Mouse (Mus musculus) spleen, adult 2 months (tissue): ENCODE data around the gene Themis3. TPM values are rescaled to one million over a fixed set of nuclear protein-coding genes. Genes with fewer than 3 reads are reported as not detected.

ENCODE experiments used
- DNase-seq, 2 experiments: peaks; one replicate each; pipeline versions ENCODE4 v3.0.0 to v3.0.0-alpha.2; 2012 to 2021; ENCODE audit warnings: low spot score in 2 of 2, low read depth in 1 of 2
- H3K27ac ChIP-seq: fragments of 200-500 bp; 2 replicates; pipeline ENCODE4 v1.5.1; 2012; ENCODE audit warnings: low read length, inconsistent platforms; ENCODE audit not compliant: insufficient read depth
- H3K27me3 ChIP-seq: fragments of 200-500 bp; 2 replicates; pipeline ENCODE4 v1.6.1; 2012; ENCODE audit warnings: mild to moderate bottlenecking, moderate library complexity, low read length, inconsistent platforms; ENCODE audit not compliant: control insufficient read depth, insufficient read depth
- H3K36me3 ChIP-seq: fragments of 200-500 bp; 2 replicates; pipeline ENCODE4 v1.6.1; 2012; ENCODE audit warnings: mild to moderate bottlenecking, low read length, inconsistent platforms; ENCODE audit not compliant: control insufficient read depth, insufficient read depth
- H3K4me1 ChIP-seq: fragments of 200-500 bp; 2 replicates; pipeline ENCODE4 v1.6.1; 2011; ENCODE audit warnings: inconsistent platforms; ENCODE audit not compliant: control insufficient read depth, insufficient read depth, insufficient read length
- H3K4me3 ChIP-seq: fragments of 200-500 bp; 2 replicates; pipeline ENCODE4 v1.5.1; 2011; ENCODE audit warnings: mild to moderate bottlenecking, inconsistent platforms; ENCODE audit not compliant: insufficient read depth, insufficient read length; ENCODE audit errors: extremely low read depth
- CTCF ChIP-seq: fragments of 200-500 bp; IDR thresholded peaks from 2 replicates; pipeline ENCODE4 v1.5.1; 2011; ENCODE audit warnings: mild to moderate bottlenecking, inconsistent platforms; ENCODE audit not compliant: insufficient read depth, insufficient read length, insufficient replicate concordance; ENCODE audit errors: extremely low read depth
- POLR2A ChIP-seq: fragments of 200-500 bp; IDR thresholded peaks from 2 replicates; pipeline ENCODE4 v1.6.1; 2011; ENCODE audit warnings: low read depth, low read length, inconsistent platforms
- WGBS: fragments of 180-500 bp; shearing (Covaris S2); methylation state at CpG from one replicate; pipeline ENCODE4 v1.1.7; 2018; 5-methylcytosine and 5-hydroxymethylcytosine counted together
- polyA plus RNA-seq: library from polyadenylated mRNA; depleted of rRNA; stranded (reverse); fragments of >200 nt; gene quantifications from 2 replicates; pipeline ENCODE4 v1.2.3, GENCODE M21; 2012; rRNA removed

The Themis3 gene
- polyA plus RNA-seq, result not detected in 2 replicates

DNA sequence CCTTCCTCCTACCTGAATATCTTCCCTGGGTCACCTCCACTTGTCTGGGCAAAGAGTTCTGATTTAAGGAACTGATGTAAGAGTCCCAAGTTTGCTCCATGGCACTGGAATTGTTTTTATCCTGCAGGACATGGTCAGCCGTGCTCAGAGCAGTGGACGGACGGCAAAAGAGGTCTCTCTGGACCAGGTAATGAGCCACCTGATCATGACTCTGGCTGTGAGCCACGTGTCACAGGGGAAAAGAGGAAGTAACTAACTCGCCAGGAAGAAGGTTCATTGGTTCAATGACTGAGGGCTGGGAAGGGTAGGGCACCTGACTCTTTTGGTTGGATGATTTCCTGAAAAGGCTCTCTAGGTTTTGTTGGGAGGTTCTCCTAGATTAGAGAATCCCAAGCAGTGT lies at the start of gene Themis3:
Gene Themis3, minus strand, starts transcription at position 187 of the 400 bp plus-strand sequence.
- H3K27me3 ChIP-seq, result no peaks in the 10 kb centered on the region
- WGBS, result 26% methylated on average over 5 of the region's 5 CpGs
- TF ChIP-seq CTCF (no peak), POLR2A (no peak)

DNA sequence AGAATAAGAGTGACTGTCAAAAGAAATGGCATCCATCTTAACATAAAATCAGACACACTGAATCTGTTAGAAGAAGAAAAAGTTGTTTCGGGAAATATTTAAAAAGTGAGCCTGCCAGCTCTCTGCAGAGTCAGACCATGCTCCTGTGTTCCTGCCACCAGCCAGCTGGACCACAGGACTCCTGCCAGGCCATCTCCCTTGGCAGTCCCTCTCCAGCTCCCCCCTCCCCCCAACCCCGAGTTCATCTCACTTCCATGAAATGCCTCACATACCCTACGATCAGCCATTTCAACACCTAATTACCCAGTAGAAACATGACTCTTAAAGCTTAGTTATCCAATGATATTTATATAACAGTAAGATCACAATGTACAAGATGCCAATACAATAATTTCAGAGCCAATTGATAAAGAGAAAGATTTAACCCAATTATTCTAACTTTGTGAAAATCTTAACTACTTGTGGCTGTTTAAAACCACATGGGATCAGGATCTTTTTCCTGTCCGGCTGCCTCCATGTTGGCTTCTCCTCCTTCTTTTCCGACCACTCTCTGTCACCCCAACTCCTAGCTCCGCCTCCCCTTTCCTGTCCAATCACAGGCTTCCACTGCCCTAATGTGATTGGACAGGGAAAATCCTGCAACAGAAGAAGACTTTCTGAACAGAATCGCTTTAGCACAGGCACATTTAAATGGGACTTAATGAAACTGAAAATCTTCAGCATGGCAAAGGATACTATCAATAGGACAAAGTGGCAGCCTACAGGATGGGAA lies 43.7 kb upstream of the Themis3 start:
- DNase-seq, result no peak
- 88% methylated on average over 7 of the region's 7 CpGs for WGBS
- no peaks in the 10 kb centered on the region for H3K4me1 ChIP-seq
- no peaks in the 10 kb centered on the region for H3K27me3 ChIP-seq
- H3K4me3 ChIP-seq, result no peak overlapping the region
- no peak overlapping the region for H3K27ac ChIP-seq
- TF ChIP-seq POLR2A (no peak), CTCF (no peak)
- H3K36me3 ChIP-seq, result no peaks in the 10 kb centered on the region

More for the DNA sequence above, at the start of gene Themis3:
- Histone ChIP-seq H3K4me3 (no peak within 1 kb of the TSS), H3K4me1 (no peaks in the 10 kb centered on the region), H3K36me3 (no peaks in the 10 kb centered on the region), H3K27ac (no peak within 1 kb of the TSS)
- DNase-seq, result no peak

DNA sequence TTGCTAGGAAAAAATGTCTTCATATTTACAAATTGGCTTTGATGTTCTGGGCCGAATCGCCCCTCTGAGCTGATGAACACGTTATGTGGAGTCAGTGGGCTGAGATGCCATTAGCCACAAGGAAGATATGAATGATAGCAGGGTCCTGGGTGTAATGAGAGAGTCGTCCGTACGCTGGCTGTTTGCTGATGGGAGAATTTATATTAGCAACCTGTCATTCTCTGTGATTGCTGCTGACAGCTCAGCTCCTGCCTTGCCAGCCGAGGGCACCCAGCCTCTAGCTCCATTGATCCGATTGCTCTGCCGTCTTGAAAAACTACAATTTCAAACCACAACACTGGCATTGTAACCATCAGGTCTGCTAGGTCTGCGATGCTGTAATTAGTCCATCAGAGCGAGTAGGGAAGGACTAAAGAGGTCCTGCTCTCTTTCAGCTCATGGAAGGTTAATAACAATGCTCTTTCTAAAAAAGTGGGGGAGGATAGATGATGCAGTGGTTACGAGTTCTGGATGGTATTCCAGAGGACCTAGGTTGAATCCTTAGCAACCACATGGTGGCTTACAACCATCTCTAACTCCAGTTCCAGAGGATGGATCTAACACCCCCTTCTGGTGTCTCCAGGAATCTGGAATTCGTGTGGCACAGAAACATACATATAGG lies 25.7 kb upstream of the Themis3 start:
- TF ChIP-seq CTCF (no peak), POLR2A (no peak)
- H3K4me1 ChIP-seq, result no peaks in the 10 kb centered on the region
- DNase-seq, result no peak
- WGBS, result 86% methylated on average over 13 of the region's 13 CpGs
- H3K36me3 ChIP-seq, result no peaks in the 10 kb centered on the region
- no peak overlapping the region for H3K27ac ChIP-seq
- H3K4me3 ChIP-seq, result no peak overlapping the region
- no peaks in the 10 kb centered on the region for H3K27me3 ChIP-seq

DNA sequence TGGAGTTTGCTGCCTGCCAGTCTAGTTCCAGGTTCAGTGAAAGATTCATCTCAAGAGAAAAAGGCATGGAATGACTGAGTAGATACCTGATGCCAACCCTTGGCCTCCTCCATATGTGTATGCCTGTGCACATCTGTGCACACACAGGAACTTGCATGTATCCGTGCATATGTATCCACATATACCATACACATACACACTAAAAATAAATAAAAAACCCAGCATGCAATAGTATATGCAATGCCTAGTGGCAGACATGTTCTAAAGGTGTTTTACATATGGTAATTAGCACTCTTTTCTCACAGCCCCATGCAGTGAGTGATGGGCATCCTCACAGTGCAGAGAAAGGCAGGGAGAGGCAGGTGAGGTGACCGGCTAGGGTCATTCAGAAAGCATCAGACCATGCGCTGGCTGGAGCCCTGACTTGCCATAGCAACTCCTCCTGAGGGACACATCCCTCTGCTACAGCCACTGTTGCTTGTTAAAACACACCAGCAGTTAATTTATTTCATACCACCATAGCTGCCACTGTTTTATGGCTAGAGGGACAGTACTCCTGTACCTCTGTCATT lies 24.9 kb upstream of the Themis3 start:
- H3K4me1 ChIP-seq, result no peaks in the 10 kb centered on the region
- no peak for TF ChIP-seq POLR2A
- no peaks in the 10 kb centered on the region for H3K27me3 ChIP-seq
- H3K36me3 ChIP-seq, result no peaks in the 10 kb centered on the region
- WGBS, result 91% methylated on average over 3 of the region's 3 CpGs
- H3K27ac ChIP-seq, result no peak overlapping the region
- DNase-seq, result no peak
- H3K4me3 ChIP-seq, result no peak overlapping the region

DNA sequence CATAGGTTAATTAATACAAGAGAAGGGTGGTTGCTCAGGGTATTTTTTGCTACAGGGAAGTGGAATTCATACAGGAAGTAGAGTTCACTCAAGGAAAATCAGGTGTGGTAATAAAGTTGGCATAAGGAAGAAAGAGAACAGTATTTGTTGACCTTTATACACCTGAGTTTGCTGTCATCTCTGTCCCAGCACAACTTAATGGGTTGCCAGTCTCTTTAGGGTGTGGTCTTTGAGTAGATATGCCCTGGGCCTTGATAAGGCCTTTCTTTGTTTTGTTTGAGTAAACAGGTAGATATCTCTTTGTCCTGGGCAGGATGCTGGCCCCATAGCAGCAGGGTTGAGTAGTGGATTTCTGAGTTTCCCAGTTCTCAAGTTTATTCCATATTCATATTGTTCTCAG lies 15.6 kb upstream of the Themis3 start:
- no peak overlapping the region for H3K4me3 ChIP-seq
- H3K27ac ChIP-seq, result no peak overlapping the region
- no peak for TF ChIP-seq CTCF
- TF ChIP-seq POLR2A, result no peak
- H3K36me3 ChIP-seq, result no peaks in the 10 kb centered on the region
- H3K27me3 ChIP-seq, result no peaks in the 10 kb centered on the region
- H3K4me1 ChIP-seq, result no peaks in the 10 kb centered on the region
- no peak for DNase-seq

DNA sequence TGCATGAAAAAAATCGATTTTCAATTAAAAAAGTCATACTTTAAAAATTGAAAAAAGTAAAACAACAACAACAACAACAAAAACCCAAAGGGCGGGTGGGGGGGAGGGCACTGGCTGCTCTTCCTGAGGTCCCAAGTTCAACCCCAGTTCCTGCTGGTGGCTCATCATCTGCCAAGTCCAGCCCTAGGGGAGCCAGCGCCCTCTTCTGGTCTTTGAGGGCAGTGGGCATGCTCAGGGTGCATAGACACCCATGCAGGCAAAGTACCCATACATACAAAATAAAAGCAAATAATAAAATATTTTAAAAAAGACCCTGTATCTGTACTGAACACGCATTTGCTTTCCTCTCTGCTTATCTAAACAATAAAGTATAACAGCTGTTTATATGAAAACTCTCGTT lies 10.5 kb upstream of the Themis3 start:
- no peak for DNase-seq
- Histone ChIP-seq H3K4me1 (no peaks in the 10 kb centered on the region), H3K36me3 (no peaks in the 10 kb centered on the region), H3K27ac (no peak overlapping the region), H3K27me3 (no peaks in the 10 kb centered on the region), H3K4me3 (no peak overlapping the region)
- WGBS, result 76% methylated on average over 5 of the region's 5 CpGs
- TF ChIP-seq CTCF, result no peak
- no peak for TF ChIP-seq POLR2A

DNA sequence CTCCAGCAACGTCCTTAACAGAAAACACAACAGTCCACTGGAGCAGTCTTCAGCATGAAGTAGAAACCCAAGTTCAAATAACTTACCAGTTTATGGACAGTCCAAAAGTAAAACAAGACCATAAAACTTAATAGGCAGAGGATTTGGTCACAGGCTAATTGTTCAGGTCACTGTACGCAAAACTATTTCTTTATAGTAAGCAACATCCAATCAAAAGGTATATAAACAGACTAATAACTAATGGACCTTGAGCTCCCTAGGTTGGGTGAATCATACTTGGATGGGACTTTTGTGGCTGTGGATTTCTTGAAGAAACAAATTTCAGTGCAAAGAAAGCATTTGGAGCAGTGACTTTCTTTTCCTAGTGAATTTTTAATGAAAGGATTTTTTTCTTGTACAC lies 6.8 kb upstream of the Themis3 start:
- no peaks in the 10 kb centered on the region for H3K36me3 ChIP-seq
- H3K4me3 ChIP-seq, result no peak overlapping the region
- H3K27me3 ChIP-seq, result no peaks in the 10 kb centered on the region
- no peak for DNase-seq
- H3K4me1 ChIP-seq, result no peaks in the 10 kb centered on the region
- TF ChIP-seq CTCF, result no peak
- TF ChIP-seq POLR2A, result no peak
- H3K27ac ChIP-seq, result no peak overlapping the region
- WGBS, result 92% methylated on average over 2 of the region's 2 CpGs
